Comparison of ENCODE assay signal across 19 mouse cellular contexts in genomic region chr6:33055663-33056062, GRCm38 (mm10). TPM values are rescaled to one million over a fixed set of nuclear protein-coding genes. Genes with fewer than 3 reads are reported as not detected.
DNase-seq lines count a peak whose midpoint lies in the region; ATAC-seq and TF ChIP-seq lines count a peak whose summit lies in the region.
"Had no signal": no experiment of that assay in that cellular context is flagged by ENCODE, and none has a peak within 500 bp of the region (broad histone marks: within the 10 kb centered on the region; RNA-seq: fewer than 3 reads in every experiment).

No protein-coding gene starts in this region.

- TF ChIP-seq POLR2A in thymus, adult 2 months (IDR thresholded peaks at IDR 0.05; ENCODE audit: control insufficient read depth, extremely low read depth, insufficient read depth, low read length, poor library complexity), result no peak
- TF ChIP-seq POLR2A in myocyte (IDR thresholded peaks at IDR 0.05; ENCODE audit: insufficient read length, low read depth), result no peak

- H3ac ChIP-seq in myocyte (ENCODE audit: control insufficient read depth, insufficient read length), result no peak overlapping the region

- H3K27me3 ChIP-seq in thymus, adult 2 months (ENCODE audit: control insufficient read depth, insufficient read depth, low read length), result no peaks in the 10 kb centered on the region
- no peaks in the 10 kb centered on the region for H3K27me3 ChIP-seq in liver, embryonic 12.5 days (replicated peaks)
- no peaks in the 10 kb centered on the region for H3K27me3 ChIP-seq in myocyte (ENCODE audit: control insufficient read depth, insufficient read depth, insufficient read length)
- H3K27me3 ChIP-seq: embryonic facial prominence, embryonic 15.5 days; heart, embryonic 15.5 days; hindbrain, embryonic 13.5 days; neural tube, embryonic 15.5 days had no signal

- 34% methylated on average over 4 of the region's 4 CpGs for WGBS in thymus, adult 2 months
- WGBS in liver, embryonic 12.5 days (ENCODE audit: insufficient replicate concordance), result 29% methylated on average over 4 of the region's 4 CpGs

- H3K79me2 ChIP-seq in myocyte (ENCODE audit: control insufficient read depth, insufficient read depth), result peaks cover 82% of the 10 kb centered on the region

- TF ChIP-seq CTCF in thymus, adult 2 months (IDR thresholded peaks at IDR 0.05; ENCODE audit: borderline replicate concordance, control insufficient read depth, extremely low read depth, insufficient read depth, low read length, poor library complexity), result no peak

- DNase-seq in thymus, adult 2 months, result peak; percentile 43
- DNase-seq in thymus, postnatal 36 days, result no peak
- DNase-seq in T-cell, adult 2 months (ENCODE audit: low spot score), result peak; percentile 26
- DNase-seq in natural killer cell, adult 2 months (ENCODE audit: low spot score in 2 of 2), result no peak
- DNase-seq in testis, postnatal 10 days (ENCODE audit: low spot score), result no peak
- DNase-seq: cerebellum, adult 9-10 months; embryo, embryonic 11 days; heart, adult 18-20 months; kidney, postnatal 4 days; lung, postnatal 14 days; right cerebral cortex, postnatal 25 days had no signal

- peak overlapping the region; percentile 29 for H3K9ac ChIP-seq in liver, embryonic 12.5 days
- H3K9ac ChIP-seq: embryonic facial prominence, embryonic 15.5 days; heart, embryonic 15.5 days; hindbrain, embryonic 13.5 days; neural tube, embryonic 15.5 days had no signal

- peaks cover 15% of the 10 kb centered on the region for H3K4me1 ChIP-seq in thymus, adult 2 months (replicated peaks; ENCODE audit: control insufficient read depth, insufficient read depth, low read length)
- peaks cover 72% of the 10 kb centered on the region for H3K4me1 ChIP-seq in liver, embryonic 12.5 days

- no peak overlapping the region for H3K27ac ChIP-seq in thymus, adult 2 months (ENCODE audit: control insufficient read depth, insufficient read depth, low read length)
- H3K27ac ChIP-seq in liver, embryonic 12.5 days, result peak overlapping the region; percentile 83
- H3K27ac ChIP-seq: embryonic facial prominence, embryonic 15.5 days; heart, embryonic 15.5 days; hindbrain, embryonic 13.5 days; neural tube, embryonic 15.5 days had no signal

- H3K4me3 ChIP-seq in thymus, adult 2 months (ENCODE audit: control insufficient read depth, insufficient read depth, low read length), result no peak overlapping the region
- peak overlapping the region; percentile 12; the same call in 1 of the 2 replicates for H3K4me3 ChIP-seq in liver, embryonic 12.5 days
- H3K4me3 ChIP-seq in myocyte, result no peak overlapping the region
- H3K4me3 ChIP-seq: embryonic facial prominence, embryonic 15.5 days; heart, embryonic 15.5 days; hindbrain, embryonic 13.5 days; neural tube, embryonic 15.5 days had no signal

- ATAC-seq in liver, embryonic 12.5 days, result peak; percentile 65
- ATAC-seq in erythroid progenitor cell, adult 5-6 weeks (replicated peaks; ENCODE audit: low FRiP score, poor library complexity, severe bottlenecking), result no peak
- ATAC-seq: forebrain, embryonic 14.5 days had no signal

- H3K4me2 ChIP-seq in liver, embryonic 12.5 days, result peak overlapping the region; percentile 59
- no peak overlapping the region for H3K4me2 ChIP-seq in myocyte (ENCODE audit: low read depth)
- H3K4me2 ChIP-seq: embryonic facial prominence, embryonic 15.5 days; hindbrain, embryonic 13.5 days; neural tube, embryonic 15.5 days had no signal

- H3K36me3 ChIP-seq in thymus, adult 2 months (ENCODE audit: control insufficient read depth, insufficient read depth, low read length), result peaks cover 3% of the 10 kb centered on the region; the same call in 1 of the 2 replicates
- peaks cover 45% of the 10 kb centered on the region for H3K36me3 ChIP-seq in liver, embryonic 12.5 days
- H3K36me3 ChIP-seq in myocyte (ENCODE audit: control insufficient read depth, insufficient read depth), result peaks cover 11% of the 10 kb centered on the region

- H3K9me3 ChIP-seq in liver, embryonic 12.5 days (replicated peaks), result no peaks in the 10 kb centered on the region
- H3K9me3 ChIP-seq: embryonic facial prominence, embryonic 15.5 days; heart, embryonic 15.5 days; hindbrain, embryonic 13.5 days; neural tube, embryonic 15.5 days had no signal

TF ChIP-seq in myocyte, 11 proteins besides CTCF, POLR2A, EP300 and RAD21:
- TF ChIP-seq REST (IDR thresholded peaks at IDR 0.05; ENCODE audit: insufficient read depth, insufficient read length), result no peak
- peak; percentile 9 for TF ChIP-seq USF1 (IDR thresholded peaks at IDR 0.05; ENCODE audit: low read depth)

RNA-seq across cellular contexts. Expression of gene Chchd3, which starts 4.4 kb away (rescaled TPM):
- polyA plus RNA-seq in thymus, adult 2 months (2012; rRNA removed), result 68.9 and 81.0 TPM in 2 replicates
- 102 and 105 TPM in 2 replicates for polyA plus RNA-seq in liver, embryonic 12.5 days (2016; fragmentation: Nextera tagmentation; extraction: Ambion mirVana)
- 123 TPM for polyA plus RNA-seq in myocyte (2012; fragmentation: generic; extraction: Trizol)
- 46.5 and 49.7 TPM in 2 replicates for total RNA-seq in erythroid progenitor cell, adult 5-6 weeks (2015; ENCODE audit: low replicate concordance)
- total RNA-seq in erythroid progenitor cell, adult 5-6 weeks (2017; ENCODE audit: low replicate concordance), result 66.6 and 69.6 TPM in 2 replicates

Comparison
In these comparisons a context has a peak if more than half of its experiments do, and no peak if none do; other contexts are left out.
1. DNase-seq: peak in thymus, adult 2 months (single experiment) and T-cell, adult 2 months (single experiment); none in thymus, postnatal 36 days (0 of 2), natural killer cell, adult 2 months (0 of 2) and testis, postnatal 10 days (single experiment).